Mouse (Mus musculus) bone marrow macrophage, adult 2 months (primary cell): ENCODE measurements around the gene Ank.

Experiments
- CTCF ChIP-seq: IDR thresholded peaks from 2 replicates; pipeline ENCODE4 v1.5.1; 2012; ENCODE audit warnings: low read depth, mild to moderate bottlenecking, low read length, moderate library complexity
- POLR2A ChIP-seq: IDR thresholded peaks from 2 replicates; pipeline ENCODE4 v1.6.1; 2012; ENCODE audit warnings: mild to moderate bottlenecking, low read depth, low read length, borderline replicate concordance

- TF ChIP-seq CTCF (no peak), POLR2A (no peak)
Measured at GRCm38 (mm10) chr15:27553554-27553953, 87.1 kb downstream of the Ank start.
